Mouse (Mus musculus) fat pad, adult 2 months (tissue): Measurements from ENCODE around the gene Hoxc6.

ENCODE experiments used
- DNase-seq: peaks from one replicate; pipeline ENCODE4 v3.0.0-alpha.2; 2011; ENCODE audit warnings: low read depth, low spot score; ENCODE audit errors: extremely low read depth

Gene Hoxc6

DNA sequence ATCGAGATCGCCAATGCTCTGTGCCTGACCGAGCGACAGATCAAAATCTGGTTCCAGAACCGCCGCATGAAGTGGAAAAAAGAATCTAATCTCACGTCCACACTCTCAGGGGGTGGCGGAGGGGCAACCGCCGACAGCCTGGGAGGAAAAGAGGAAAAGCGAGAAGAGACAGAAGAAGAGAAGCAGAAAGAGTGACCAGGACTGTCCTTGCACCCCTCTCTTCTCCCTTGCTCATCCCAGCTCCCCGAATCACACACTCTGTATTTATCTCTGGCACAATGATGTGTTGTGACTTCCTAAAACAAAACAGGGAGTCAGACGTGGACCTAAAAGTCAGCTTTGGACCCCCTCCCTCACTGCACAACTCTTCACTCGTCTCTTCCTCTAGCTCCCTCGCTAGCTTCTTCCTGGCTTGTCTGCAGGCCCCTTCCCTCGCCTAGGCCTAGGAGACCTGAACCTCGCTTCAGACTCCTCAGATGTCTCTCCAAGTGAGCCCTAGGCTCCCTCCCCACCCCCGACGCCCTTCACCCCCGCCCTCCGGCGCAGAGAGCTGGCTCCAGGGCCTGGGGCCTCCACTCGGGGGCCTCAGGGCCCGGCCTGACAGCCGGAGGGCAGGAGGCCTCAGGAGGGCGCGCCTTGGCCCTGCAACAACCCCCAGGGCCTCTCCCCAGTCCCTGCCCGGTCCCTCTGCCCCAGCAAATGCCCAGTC, 12.9 kb downstream of the Hoxc6 start:
- no peak for DNase-seq

GRCm38 (mm10) chr15:103011928-103012486, 13.9 kb downstream of the Hoxc6 start:
- DNase-seq, result no peak

GRCm38 (mm10) chr15:103013238-103013984, 15.4 kb downstream of the Hoxc6 start:
- no peak for DNase-seq

- DNase-seq, result no peak
Observed at GRCm38 (mm10) chr15:103014166-103015008, 16.3 kb downstream of the Hoxc6 start.

- no peak for DNase-seq
Observed at GRCm38 (mm10) chr15:103015009-103015399, 16.9 kb downstream of the Hoxc6 start.

DNA sequence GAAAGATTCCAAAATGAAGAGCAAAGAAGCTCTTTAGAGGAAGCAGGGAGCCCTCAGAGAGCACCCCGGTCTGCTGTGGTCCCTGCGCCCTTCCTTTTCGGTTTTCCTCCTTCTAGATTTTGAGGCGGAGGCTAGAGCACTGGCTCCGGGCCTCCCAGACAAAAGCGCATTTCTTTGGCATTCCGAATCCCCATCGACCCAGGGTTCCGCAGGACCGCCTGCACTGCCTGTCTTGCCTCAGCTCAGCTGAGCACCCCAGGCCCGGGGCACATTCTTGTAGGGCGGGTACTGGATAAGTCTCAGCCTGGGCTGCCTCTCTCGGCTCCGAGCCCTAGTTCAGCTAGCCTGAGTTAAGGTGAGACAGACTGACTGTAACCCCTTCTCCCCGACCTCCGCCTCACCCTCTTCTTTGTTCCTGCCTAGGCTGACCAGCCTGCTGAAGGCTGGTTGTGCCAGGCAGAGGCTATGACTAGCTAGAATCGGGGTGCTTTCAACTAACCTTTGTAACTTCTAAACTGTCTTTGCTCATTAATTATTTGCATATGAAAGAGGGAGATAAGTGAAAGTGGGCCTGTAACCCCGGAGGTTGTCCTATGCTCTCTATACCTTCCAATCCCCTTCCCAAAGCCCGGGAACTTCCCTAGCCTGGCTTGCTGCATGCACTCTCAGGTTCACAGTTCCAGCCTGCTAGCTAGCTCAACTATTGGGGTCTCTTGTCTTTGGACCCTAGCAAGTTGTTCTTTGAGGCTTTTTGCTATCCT, 17.5 kb downstream of the Hoxc6 start:
- no peak for DNase-seq

GRCm38 (mm10) chr15:103018636-103019035, 20.6 kb downstream of the Hoxc6 start, which contains the start of gene Hoxc4:
Gene Hoxc4, plus strand, starts transcription at chr15:103018934.
- DNase-seq, result no peak

GRCm38 (mm10) chr15:103020899-103021418, 22.9 kb downstream of the Hoxc6 start:
- DNase-seq, result no peak

- no peak for DNase-seq
Observed at GRCm38 (mm10) chr15:103021544-103021943, 23.5 kb downstream of the Hoxc6 start.

- DNase-seq, result no peak
Observed at GRCm38 (mm10) chr15:103024131-103024530, 26.1 kb downstream of the Hoxc6 start.

- DNase-seq, result no peak
Observed at GRCm38 (mm10) chr15:103027266-103028235, 29.5 kb downstream of the Hoxc6 start.

DNA sequence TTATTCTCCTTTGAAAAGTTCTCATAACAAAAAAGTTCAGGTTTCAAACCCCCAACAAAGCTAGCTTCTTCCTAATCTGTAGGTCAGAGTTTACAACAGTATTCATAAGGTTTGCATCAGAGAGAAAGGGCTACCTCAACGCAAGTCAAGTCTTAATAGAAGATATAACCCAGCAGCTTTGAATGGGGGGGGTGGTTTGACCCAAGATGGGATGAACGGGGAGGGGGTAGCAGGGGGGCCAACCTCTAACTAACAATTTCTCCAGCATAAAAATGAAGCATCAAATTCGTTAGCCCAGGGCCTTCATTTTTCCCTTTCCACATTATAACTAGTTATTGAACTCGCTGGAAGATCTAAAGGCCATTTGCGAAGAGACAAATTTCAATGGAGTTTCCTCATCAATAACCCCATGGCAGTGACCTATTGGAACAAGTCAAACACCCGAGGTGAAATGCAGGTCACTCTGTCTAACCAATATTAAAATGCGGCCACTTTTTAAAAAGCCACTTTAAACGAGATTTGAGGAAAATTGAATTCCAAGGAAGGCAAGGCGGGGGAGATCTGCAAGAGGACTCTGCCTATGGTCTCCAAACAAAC, 31.0 kb downstream of the Hoxc6 start:
- DNase-seq, result no peak

- no peak for DNase-seq
Observed at GRCm38 (mm10) chr15:103030142-103030541, 32.1 kb downstream of the Hoxc6 start.

- DNase-seq, result no peak
Observed at GRCm38 (mm10) chr15:103032167-103032566, 34.1 kb downstream of the Hoxc6 start.

DNA sequence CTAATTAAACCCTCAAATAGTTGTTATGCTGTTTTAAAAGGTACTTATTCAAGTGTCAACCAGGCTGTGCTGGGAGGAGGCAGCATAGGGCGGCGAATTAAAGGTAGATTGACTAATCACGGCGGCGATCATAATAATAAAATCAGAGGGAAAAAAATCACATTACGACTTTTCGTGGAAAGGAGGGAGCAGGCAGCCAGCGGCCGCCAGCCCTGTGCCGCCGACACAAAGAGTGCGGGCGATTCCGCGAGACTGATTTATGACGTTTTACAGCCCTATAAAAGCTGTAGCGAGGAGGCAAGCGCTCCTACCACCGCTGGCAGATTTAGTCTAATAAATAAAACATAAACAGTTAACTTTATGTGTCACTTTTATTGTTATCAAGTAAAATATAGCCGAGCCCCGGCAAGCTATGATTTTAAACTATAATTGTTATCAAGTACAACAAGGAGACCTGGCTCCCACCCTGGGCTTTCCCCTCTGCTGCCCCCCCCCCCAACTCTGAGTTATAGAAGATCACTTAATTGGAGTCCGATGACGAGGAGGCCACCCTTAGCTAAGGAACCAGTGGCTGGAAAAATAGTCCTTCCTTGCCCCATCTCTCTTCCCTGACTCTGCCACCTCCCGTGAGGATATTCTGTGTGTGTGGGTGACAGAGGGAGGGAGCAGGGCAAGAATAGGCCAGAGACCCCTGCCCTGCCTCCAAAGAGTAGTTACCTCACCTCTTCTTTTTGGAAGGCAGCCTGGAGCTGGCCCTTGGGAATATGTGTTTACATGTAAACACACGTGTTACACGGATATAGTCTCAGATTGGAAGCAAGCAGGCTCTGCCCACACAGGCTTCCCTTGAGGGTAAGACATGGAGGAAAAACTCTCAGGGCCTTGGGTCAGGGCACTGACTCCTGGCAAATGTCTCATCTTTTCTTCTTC, 34.9 kb downstream of the Hoxc6 start:
- no peak for DNase-seq

GRCm38 (mm10) chr15:103034043-103034806, 36.2 kb downstream of the Hoxc6 start:
- no peak for DNase-seq
